Mouse (Mus musculus) left cerebral cortex, adult 8-10 months (tissue): ENCODE measurements around the gene Chpt1. TPM values are rescaled to one million over a fixed set of nuclear protein-coding genes. Genes with fewer than 3 reads are reported as not detected.
"Not testable (repeated sequence)": the region's sequence is repeated elsewhere in the genome, so short reads cannot be mapped to it uniquely, and the experiment has no call there.

ENCODE experiments used
- DNase-seq, 2 experiments: peaks; one replicate each; pipeline ENCODE4 v3.0.0; 2022; ENCODE audit warnings: low spot score in 2 of 2
- total RNA-seq, 4 experiments: library from RNA; stranded (reverse); gene quantifications; 2 replicates each; pipeline ENCODE4 v1.2.4; 2022

The Chpt1 gene
- 10 to 100 TPM; 38.4 to 45.0 (median 39.7) TPM for total RNA-seq

DNA sequence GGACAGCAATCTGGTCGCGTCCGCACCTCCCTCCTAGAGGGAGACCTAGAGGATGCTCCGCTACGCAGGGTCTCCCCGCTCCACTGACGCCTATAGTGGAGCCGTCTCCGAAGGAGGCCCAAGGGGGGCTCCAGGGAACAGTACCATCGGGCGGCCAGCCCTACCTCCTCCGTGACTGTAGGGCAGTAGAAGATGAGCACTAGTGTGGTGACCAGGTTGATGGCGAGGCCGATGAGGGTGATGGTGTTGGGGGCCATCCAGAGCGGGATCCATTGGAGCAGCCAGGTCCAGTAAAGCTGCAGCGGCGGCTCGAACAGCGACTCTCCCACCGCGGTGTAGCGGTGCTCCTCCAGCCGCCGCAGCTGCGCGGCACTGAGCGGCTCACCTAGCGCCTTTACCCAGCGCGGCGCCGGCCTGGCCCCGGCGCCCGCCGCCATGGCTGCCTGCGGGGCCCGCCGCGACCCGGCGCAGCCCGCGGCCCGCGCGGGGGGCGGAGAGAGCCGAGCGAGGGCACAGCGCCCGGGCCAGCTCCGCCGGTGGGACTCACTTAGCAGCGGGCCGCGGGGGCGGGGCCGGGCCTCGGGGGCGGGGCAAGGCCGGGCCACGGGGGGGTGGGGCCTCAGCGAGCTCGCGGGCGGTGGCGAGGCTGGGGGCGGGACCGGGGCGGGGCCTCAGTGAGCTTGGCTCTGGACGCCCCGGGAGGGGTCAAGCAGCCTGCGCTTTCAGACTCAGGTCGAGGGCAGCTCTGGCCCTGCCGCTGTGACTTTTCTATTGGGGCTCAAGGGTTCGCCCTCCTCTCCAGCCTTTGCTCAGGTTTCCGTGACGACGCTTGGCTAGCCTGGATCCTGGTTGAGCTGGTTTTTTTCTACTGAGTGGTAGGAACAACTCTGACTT, at the start of gene Chpt1:
Gene Chpt1, minus strand, starts transcription at position 653 of the 894 bp plus-strand sequence.
- peak; percentile 62 to 75 for DNase-seq

DNA sequence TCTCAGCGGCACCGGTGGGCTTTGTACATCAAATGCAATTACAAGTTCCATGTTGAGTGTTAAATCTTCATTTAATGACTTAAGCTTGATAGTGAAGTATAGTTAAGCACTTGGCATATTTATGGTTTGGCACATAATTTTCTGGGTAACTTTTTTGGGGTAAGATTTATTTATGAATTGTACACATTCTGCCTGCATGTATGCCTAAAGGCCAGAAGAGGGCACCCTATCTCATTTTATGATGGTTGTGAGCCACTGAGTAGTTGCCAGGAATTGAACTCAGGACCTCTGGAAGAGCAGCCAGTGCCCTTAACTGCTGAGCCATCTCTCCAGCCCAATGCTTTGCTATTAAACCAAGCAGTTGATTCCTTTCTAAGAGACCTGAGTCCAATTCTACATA, 48.9 kb upstream of the Chpt1 start:
- DNase-seq, result no peak

- no peak for DNase-seq
Measured at GRCm38 (mm10) chr10:88550225-88550624, 46.4 kb upstream of the Chpt1 start.

DNA sequence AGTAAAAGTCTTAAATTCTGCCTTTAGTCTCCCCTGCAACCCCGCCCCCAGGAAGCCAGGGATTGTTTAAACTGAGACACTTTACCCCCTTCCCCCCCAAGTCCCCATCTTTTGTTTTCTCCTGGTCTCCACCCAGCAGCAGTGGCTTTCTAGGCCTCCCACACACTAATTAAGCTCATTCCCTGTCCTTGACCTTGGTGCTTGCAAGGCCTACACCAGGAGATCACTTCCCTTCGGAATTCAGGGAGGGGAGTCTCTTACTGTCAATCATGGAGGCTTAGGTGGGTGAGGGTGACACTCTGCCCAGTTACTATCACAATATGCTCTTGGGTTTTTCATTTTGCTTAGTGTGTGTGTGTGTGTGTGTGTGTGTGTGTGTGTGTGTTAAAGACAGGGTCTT, 43.8 kb upstream of the Chpt1 start:
- DNase-seq, result no peak

DNA sequence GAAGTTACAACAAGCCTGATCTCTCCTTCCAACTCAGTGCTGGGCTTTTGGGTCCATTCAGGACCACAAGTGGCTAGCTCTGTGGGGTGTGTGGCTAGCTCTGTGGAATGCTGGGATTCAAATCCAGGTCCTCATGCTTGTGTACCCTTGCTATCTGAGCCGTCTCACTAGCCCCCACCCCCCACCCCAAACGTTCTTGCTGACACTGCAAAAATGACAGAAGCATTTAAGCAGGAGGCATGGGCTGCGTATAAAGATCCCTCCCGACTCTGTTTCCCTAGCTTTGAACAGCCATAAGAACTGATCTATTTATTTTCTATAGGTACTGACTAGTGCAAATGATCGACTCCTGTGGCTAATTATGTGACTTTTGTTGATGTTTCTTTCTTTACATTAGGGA, 26.8 kb upstream of the Chpt1 start:
- DNase-seq, result no peak

DNA sequence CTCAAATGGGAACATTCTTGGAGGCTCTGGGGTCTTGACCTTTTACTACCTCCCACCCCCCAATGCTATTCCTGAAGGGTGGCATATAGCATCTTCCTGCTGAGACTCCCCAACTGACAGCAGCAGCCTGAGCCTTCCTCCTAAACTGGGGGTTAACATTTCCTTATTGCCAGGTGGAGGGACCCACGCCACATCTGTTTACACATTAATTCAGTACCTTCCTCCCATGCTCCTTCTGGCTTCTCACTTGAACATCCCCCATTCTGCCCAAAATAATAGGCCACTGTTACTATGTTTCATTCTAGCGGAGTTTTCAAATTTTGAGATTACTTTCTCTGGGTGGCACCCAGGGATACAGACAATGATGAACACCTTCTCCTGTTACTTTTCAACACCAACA, 20.1 kb upstream of the Chpt1 start:
- peak in 1 of 2 experiments; percentile 33 for DNase-seq

GRCm38 (mm10) chr10:88523212-88523611, 19.3 kb upstream of the Chpt1 start:
- DNase-seq, result no peak

- no peak for DNase-seq
Measured at GRCm38 (mm10) chr10:88522795-88523194, 18.9 kb upstream of the Chpt1 start.

DNA sequence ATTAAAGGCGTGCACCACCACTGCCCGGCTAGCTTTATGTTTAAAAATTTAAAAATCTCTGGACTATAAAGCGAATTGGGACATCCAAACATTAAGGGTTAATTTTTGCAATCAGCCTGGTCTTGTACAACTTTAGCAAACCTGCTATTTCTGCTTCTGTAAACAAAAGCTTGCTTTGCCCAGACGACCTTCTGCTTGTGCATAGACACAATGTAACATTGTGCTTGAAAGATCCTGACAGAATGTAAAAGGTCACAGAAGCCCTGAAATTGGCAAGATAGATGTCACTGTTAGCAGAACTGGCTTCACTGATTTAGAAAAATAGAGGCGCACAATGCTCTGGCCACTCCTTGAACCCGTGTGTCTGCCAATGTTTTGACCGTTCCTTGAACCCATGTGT, 11.2 kb upstream of the Chpt1 start:
- DNase-seq, result not testable (repeated sequence)

DNA sequence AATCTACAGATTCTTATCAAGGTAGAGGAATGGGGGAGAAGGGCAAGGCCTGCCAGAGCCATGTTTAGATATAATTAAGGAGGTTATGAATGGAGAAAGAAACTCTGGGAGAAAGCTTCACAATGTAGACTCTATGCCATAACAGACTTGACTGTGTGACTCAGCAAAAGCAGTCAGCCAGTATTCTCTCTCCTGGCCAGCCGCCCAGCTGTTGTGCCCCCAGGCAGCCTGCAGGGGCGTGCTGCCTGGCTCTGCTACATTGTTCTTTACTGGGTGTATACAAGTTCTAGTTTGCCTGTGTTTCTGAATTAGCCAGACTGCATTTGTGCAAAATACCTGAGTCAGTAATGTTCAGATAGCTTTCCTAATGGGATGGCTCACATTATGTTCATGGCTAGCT, 10.6 kb upstream of the Chpt1 start:
- peak; percentile 13 to 36 for DNase-seq

- no peak for DNase-seq
Measured at GRCm38 (mm10) chr10:88513574-88514135, 9.8 kb upstream of the Chpt1 start.

DNA sequence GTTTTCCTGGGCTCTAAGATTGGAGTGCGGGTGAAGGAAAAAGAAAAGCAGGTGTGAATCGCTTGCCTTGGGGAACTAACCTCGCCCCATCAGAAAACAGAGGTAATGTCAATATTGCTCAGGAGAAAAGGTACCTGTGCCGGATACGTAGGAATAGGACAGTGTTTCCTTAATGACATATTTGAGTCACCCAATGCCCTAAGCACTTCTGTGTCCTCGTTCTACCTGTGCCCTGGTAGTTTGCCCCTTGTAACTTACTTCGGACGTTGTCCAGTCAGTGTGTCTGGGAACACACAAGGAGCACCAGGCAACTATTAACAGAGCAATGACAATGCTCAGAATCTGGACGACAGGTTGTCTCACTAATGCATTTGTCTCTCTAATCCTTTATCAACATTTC, 7.5 kb upstream of the Chpt1 start:
- DNase-seq, result no peak

- no peak for DNase-seq
Measured at GRCm38 (mm10) chr10:88510503-88511271, 6.8 kb upstream of the Chpt1 start.

- DNase-seq, result no peak
Measured at GRCm38 (mm10) chr10:88507691-88508143, 3.8 kb upstream of the Chpt1 start.

DNA sequence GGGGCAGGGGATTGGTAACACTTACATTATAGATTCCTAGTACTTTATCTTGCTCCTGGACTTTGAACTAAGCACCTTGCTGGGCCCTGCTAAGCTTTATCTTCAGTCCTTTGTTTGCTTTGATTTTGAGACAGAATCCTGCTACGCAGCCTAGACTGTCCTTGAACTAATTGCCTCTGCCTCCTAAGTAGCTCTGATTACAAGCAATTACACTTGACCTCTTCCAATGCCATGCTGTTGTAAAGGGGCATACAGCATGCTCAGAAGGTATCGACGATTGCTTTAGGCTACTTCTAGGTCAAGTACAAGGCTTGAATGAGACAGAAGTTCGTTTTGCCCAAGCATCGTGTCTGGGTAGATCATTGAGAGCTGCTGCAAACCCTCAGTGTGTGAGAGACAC, 1.4 kb upstream of the Chpt1 start:
- no peak for DNase-seq

DNA sequence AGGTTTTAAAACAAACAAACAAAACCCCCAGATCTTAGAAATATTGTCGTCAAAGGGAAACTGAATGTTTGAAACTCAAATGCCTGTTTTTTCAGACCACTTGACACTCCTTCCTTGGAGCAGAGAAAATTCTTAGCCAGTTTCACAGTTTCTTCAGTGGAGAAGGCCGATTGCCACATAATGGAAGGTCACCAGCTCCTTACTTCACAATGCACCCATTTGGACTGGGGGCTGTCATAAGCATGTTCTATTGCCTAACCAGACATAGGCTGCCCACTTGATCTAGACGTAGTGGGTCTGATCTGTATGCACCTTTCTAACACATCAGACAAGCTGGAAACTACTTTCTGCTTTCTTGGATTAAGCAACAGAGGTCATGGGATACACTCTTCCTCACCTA, 608 bp upstream of the Chpt1 start:
- DNase-seq, result no peak

DNA sequence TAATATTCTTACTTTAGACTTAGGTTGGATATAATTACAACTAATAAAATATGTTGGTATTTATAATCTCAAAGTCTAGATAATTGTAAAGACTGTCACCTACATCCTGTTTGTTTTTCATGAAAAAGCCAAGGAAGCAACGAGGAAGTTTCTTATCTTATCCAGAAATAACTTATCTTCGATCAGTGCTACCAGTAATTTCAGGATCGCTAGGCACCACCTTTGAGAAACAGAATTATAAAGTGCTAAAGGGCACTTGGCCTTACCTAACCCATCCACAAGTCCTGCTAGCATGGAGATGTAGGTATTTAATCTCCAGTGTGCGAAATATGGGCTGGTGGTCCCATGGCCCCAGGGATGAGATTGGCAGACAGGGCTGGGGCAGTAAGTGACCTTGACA, 954 bp downstream of the Chpt1 start:
- DNase-seq, result no peak

- DNase-seq, result no peak
Measured at GRCm38 (mm10) chr10:88501886-88502765, 1.7 kb downstream of the Chpt1 start.

DNA sequence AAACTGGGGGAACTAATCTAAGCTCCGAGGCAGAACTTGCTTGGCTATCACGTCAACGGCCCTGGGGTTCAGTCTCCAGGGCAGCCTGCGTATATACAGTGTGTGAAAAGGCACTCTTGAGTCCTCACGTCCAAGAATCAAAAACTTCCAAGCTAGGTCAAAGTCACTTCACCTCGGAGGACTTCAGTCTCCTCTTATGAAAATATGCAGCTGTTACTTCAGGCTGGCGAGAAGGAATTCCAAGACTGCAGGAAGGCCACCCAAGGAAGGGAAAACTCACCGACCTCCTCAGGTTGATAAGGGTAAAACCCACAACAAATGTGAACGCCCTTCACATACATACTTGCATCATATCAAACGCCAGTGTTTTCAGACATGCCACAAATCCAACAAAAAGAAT, 2.5 kb downstream of the Chpt1 start:
- DNase-seq, result no peak

DNA sequence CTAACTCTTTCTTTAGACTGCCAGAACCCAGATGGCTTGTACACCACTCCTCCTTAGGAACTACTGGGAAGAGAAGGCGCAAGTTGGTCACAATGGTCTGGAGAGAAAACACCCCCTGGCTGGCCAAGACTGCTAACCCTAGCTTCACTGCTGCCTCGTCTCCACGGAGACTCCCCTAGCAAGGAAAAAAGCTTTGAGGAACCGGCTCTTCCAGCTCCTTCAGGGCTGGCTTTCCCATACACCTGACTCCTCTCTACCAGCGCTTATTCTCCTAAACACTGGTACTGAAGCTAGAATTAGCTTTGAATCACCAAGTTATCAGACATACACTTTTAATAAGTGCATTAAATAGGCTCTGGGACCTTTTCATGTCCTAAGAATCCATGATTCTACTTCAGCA, 3.9 kb downstream of the Chpt1 start:
- no peak for DNase-seq
